Mouse (Mus musculus) spleen, postnatal 4 days (tissue): ENCODE data around the gene Slc7a11.

ENCODE experiments used
- DNase-seq, 2 experiments: peaks; one replicate each; pipeline ENCODE4 v3.0.0; 2022; ENCODE audit warnings: low spot score in 2 of 2

The Slc7a11 gene

GRCm38 (mm10) chr3:49866061-49866515, 577.3 kb downstream of the Slc7a11 start:
- no peak for DNase-seq

- no peak for DNase-seq
Observed at GRCm38 (mm10) chr3:49856797-49857196, 586.6 kb downstream of the Slc7a11 start.

- no peak for DNase-seq
Observed at GRCm38 (mm10) chr3:49854277-49854676, 589.1 kb downstream of the Slc7a11 start.

GRCm38 (mm10) chr3:49842971-49843370, 600.4 kb downstream of the Slc7a11 start:
- DNase-seq, result no peak
